Mouse (Mus musculus): ENCODE data around the gene P3h3.
"Not testable (repeated sequence)": the region's sequence is repeated elsewhere in the genome, so short reads cannot be mapped to it uniquely, and the experiment has no call there.

The P3h3 gene

DNA sequence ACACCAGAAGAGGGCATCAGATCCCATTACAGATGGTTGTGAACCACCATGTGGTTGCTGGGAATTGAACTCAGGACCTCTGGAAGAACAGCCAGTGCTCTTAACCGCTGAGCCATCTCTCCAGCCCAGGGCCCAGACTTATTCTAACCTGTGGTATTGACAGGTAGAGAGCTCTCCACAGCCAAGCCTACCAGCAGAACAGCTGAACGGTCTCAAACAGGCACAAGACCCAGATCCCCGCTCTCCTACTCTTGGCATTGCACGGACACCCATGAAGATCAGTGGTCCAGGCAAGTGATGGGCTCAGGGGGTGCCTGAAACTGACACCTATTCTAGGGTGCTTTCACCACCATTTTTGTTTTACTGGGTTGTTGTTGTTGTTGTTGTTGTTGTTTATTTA, 26.4 kb downstream of the P3h3 start:
- not testable (repeated sequence) for DNase-seq (ENCODE audit: low spot score)

DNA sequence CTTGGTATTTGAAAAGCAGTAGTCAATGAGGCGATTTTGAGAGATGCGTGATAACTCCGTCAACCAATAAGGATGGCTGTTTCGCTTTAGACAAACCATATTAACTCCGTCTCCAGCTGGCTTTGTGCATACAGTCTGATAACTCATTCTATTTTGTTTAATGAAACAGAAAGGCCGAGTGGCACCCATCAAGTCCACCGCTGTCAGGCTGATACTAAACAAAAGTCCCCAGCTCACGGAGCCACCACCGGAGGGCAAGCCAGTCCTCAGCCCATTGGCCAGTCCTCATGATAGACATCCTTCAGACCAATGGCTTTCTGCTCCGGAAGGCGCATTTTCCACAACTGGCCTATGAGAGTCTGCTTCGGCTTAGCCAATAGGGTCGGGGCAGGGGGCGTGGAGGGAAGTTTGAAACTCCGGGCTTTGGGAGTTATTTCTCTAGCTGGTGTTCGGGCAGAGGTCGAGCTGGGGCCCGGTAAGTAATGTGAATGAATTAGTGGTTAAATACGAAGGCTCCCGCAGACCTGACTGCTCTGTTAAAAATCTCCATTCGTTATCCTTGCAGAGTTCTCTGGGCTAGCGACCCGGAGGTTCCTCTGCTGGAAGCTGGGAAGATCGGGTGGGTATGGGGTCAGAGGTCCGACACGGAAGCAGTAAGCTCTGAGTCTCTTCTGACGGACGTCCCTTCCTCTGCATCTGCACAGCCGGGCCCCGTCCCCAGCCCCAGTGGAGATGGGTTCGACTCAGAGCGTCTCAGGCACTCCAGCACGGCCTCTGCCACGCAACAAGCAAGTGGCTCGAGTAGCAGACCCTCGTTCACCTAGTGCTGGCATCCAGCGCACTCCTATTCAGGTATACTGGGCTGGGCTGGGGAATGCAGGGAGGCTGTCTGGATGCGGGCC, 27.5 kb downstream of the P3h3 start:
- peak; percentile 92 for DNase-seq (ENCODE audit: low spot score)

DNA sequence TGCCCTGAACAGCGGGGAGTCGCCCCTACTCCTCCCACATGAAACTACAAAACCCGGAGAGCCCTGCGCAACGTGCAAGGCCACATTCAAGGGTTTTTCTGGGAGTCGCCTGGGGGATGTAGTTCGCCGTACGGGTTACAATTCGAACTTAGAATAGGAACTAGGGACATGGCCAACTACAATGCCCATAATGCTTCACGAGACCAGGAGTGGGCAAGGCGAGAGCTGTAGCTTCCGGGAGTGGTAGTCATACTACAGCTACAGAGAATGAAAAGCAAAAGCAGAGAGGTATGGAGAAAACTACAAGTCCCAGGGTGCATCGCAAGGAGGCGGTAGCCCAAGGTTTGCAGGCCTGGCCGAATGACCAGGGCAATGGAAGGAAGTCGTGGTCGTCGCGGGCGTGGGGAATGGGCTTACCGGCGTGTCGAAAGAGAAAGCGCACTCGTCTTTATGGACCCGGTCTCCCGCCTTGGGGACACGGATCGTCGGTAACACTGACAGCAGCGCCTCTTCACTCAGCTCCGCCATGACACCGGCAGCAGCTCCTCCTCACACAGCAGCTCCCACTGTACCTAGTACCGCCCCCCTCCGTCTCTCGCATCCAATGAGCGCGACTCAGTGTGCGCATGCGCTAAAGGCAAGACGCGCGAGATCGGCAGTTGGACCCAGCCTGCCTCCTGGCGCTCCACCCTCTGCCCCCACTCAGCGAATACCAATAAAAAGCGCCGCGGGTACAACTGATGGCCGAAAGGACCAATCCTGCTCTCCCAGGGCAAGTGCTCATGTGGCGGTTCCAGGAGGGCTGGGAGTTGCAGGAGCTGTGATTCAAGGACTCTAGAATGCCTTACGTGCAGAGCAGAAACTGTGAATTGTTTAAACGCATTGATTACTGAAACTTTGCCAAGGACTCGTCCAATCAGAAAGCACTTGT, 28.4 kb downstream of the P3h3 start, which contains the start of the genes Usp5 and Cdca3:
Usp5 (minus strand) TSS at position 617 of the 931 bp plus-strand sequence.
Cdca3 (plus strand) TSS at position 680 of the 931 bp plus-strand sequence.
- DNase-seq (ENCODE audit: low spot score) = peak; percentile 96

DNA sequence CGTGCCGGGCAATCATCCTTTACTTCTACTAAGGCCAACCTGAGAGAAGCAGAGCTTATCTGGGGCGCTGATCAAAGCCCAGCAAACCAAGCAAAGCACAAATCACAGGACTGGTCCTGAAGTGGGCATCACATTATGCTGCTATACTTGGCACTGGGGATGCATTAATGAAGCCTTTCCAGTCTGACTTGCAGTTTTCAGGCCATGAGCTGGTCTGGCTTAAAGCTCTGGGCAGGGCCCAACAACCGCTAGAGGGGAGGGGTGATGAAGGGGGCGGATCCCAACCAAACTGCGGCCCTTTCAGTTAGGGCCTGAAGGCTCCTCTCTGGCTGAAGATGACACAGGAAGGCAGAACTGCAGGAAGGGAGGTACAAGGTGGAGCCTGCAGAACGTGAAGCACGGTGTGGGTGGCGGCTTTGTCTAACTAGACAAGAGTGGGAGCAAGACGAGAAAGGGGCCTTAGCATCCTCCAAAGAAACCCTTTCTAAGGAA, 29.4 kb downstream of the P3h3 start:
- DNase-seq (ENCODE audit: low spot score) = peak; percentile 62

DNA sequence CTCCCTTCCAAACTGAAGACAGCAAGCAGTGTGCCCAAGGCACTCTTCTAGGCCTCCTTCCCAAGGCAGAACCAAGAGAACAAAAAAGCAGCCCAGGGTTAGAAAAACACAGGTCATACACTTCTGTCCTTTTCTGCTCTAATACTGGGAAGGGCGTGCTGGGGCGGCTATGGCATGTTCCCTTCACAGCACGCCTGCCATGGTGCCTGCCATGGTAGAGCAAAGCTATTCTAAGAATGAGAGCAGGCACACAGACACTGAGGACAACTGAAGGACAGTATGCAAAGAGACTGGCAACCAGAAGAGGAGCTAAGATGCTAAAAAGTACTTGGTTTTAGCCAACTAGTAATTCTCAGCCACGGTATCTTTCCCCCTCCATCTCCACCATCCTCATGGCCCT, 35.5 kb downstream of the P3h3 start:
- DNase-seq (ENCODE audit: low spot score) = no peak

DNA sequence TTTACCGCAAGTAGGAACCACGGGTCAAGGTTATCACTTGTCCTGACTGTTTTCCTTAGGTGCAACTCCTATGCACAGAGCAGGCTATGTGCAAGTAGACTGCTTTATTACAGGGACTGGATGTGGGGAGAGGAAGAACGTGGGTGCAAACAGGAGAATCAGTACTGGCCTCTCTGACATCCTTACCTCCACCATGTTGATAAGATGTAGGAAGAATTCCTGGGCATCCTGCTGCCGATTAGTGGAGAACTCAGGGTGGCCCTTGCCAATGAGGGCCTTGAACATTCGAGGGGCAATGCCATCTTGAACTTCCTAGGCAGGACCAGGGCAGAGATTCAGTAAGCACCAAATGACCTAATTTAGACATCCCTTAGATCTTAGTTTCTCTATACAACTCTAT, 36.7 kb downstream of the P3h3 start:
- DNase-seq (ENCODE audit: low spot score) = no peak

DNA sequence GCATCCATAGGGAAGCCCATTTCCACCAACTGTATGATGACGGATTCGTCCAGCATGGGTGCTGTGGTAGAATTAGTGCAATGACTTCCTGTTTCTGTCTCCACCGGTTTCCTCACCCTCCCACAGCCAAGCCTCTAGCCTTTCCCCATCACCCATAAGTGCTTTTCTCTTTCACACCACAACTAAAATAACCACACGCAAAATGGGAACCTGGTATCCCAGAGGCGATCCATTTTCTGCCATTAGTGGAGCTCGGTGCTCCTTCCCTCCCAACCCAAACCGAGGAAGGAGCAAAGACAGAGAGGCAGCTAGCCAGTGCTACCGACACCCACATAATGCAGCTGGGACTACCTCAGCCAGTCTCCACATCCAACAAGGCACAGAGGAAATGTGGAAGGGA, 39.6 kb downstream of the P3h3 start:
- DNase-seq (ENCODE audit: low spot score) = no peak

DNA sequence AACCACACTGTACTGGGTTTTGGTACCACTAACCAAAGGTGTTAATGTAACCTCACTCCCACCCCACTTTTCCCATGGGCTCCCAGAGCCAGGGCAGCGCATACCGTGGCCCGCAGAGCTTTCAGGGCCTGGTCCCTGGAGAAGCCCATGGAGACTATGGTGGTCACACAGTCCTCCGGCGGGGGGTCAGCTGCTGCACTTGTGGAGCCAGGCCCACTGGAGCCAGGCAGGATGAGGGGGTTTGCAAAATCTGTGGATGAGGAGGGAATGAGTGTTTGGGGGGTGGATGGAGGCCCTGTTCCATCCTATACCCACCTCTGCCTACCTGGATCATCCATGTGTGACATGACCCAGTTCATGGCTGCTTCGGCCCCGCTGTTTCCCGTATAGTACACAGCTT, 40.0 kb downstream of the P3h3 start:
- no peak for DNase-seq (ENCODE audit: low spot score)

DNA sequence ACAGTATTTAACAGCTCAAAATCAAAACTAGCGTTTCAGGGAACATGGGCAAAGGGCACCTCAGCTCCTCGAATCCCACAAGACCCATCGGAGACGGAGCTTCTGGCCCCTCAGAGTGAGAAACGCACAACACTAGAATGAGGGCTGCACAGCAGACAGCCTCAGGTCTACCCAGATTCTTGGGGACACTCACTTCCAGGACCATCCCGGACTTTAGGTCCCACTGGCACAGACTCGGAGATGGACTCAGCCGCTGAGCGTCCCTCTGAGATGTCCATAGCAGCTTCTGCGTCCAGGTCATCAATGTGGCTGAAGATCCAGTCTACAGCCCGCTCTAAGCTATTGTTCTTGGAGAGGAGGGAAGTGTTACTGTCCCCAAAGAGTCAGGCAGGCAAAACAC, 40.4 kb downstream of the P3h3 start:
- no peak for DNase-seq (ENCODE audit: low spot score)

DNA sequence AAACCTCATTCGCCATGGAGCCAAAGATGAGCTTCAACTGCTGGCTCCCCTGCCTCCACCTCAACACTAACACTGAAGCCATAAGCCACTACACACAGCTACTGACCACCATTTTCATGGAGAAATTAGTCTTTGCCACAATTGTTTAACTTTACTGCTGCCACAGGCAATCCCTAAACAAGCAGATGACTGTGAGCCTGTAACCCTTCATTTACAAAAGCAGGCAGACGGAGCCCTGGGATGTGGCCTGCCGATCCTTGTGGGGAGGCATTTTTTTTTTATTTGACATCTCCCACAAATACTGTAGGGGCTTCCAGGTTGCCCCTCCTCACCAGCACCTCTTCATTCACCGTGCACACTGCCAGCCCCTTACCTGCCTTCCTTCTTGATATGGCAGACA, 40.9 kb downstream of the P3h3 start:
- DNase-seq (ENCODE audit: low spot score) = peak; percentile 25

DNA sequence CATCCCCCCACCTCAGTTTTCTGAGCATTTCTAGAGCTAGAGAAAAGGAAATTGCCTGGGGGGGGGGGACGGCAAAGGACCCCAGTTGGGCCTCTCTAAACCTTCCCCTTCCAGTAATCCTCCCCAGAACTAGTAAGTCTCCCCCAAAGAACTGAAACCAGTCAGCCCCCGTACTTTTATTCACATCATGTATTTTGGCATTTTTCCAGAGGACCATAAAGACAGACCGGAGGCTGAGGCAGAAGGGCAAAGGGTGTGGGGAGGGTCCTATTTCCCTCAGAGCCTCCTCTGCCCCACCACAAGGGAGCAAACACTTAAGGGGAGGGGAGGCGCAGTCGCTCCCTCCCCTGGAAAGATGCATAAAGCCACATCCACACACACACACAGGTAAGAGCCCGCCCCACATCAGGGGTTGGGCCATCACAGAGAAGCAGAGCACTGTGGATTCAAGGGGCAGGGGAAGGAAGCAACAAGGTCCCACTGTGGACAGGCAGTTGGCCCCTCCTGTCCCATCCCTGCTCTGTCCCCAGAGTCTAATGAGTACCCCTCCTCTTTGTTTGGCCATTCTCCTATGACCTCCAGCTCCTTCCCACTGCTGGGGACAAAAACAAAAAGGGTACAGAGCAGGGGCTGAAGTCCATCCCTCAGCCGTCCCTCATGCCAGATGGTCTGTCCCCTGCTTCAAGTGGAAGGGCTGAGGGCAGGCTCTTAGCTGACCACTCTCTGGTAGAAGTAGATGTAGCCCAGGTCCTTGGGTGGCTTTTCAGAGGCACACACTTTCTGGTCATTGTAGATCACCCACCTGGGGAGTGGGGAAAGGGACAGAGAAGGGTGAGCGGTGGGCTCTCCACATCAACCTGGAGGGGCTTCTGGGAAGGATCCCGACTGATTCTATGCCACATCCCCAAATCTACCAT, 42.4 kb downstream of the P3h3 start:
- no peak for DNase-seq (ENCODE audit: low spot score)

DNA sequence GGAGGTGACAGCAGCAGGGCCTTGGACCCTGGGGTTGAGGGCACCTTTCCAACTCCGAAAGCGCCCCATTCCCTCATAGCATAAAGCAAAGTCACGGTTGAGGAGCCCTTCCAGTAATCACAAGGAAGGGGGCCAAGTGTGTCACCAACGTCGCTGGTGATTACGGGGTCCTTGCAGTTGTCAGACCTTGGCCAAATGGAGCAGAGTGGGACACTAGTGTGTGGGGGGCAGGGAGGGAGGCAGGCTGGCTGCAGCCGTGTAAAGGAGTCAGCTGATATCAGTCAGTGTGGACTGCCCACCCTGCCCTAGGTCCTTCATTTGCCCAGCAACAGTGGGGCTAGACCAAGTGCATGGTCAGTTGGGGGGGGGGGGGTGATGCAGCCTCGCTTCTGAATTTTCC, 43.1 kb downstream of the P3h3 start:
- DNase-seq (ENCODE audit: low spot score) = no peak

DNA sequence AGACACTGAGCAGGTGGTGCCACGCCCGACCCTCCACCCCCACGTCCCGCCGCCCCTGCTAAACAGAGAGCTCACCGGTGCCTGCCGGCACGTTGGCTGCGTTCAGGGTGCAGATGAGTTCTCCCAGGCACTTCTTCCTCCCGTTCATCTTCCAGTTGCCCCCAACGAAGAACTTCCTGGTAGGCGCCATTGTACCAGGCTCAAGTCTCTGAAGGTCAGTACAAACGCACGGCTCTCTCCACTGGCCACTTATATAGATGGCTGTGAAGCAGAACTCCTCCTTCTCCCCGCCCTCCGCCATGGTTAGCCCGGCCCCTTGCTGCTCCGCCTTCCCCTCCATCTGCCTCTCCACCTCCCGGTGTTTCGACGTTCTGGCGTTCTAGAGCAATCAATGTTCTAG, 43.6 kb downstream of the P3h3 start, which contains the start of gene Tpi1:
Tpi1 (minus strand) TSS at position 364 of the 400 bp plus-strand sequence.
- peak; percentile 93 for DNase-seq (ENCODE audit: low spot score)

DNA sequence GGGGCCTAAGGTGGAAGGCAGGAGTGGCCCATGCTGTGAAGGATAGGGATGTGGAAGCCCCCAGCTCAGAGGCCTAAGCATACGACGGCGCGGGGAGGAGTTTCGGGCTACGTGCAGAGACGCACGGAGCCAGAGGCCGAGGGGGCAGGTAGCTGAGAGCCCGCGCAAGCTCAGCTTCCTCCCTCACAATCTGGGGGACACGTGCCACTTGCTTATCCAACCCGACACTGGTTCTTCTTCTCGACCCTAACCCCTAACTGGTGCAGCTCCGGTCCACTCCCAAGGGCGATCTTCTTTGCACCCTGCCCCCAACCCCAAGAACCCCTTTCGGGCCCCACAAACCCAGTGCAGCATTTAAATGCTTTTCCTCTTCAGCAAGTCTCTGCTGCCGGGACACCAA, 44.1 kb downstream of the P3h3 start:
- DNase-seq (ENCODE audit: low spot score) = peak; percentile 77

DNA sequence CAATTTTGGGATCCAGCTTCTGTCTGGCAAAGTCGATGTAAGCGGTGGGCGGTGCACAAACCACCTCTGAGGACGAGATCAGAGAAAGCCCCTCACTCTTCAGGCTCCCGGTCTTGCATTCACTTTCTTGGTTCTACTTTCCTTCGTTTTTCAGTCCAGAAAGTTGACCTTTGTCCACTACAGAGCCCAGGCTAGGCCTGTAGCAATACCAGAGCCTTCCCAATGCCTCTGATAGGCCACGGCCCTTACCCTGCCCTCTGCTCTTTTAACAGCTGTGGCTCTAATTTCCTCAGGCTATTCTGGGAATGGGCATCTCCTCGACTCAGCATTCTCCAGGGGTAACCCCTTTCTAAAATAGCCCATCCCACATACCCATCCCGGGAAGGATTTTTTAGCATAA, 44.7 kb downstream of the P3h3 start:
- no peak for DNase-seq (ENCODE audit: low spot score)

DNA sequence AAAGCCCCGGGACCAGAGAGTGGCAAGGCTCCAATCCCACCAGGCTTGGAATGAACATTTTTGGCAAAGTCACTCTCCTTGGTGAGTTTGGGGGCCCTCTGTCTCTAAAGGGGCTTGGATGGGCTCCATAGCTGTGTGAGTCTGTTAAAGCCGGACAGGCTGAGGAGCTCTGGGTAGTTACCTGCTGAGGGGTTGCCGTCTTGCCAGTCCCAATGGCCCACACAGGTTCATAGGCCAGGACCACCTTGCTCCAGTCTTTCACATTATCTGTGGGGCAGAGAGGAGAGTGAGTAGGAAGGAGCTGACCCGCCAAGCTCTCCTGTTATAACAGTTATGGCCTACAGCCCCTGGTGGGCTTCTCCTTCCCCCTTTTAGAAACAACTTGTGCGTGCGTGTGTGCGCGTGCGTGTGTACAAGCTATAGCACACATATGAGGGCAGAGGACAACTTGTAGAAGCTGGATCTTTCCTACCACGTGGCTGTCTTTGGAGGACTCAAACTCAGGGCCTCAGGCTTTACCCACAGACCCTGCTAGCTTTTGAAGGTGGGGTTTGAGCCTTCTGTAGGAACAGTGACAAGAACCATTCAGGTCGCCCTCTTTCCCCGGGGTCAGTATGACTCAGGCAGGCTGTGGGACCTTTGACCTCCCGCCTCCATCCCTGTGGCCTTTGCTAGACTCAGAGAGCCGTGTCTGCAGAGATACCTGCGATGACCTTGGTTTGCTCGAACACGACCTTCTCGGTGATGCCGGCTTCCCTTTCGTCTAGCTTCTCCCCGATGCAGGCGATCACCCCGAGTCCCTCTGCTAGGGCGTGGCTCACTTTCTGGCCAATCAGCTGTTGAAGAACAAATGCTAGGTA, 45.6 kb downstream of the P3h3 start:
- DNase-seq (ENCODE audit: low spot score) = no peak

DNA sequence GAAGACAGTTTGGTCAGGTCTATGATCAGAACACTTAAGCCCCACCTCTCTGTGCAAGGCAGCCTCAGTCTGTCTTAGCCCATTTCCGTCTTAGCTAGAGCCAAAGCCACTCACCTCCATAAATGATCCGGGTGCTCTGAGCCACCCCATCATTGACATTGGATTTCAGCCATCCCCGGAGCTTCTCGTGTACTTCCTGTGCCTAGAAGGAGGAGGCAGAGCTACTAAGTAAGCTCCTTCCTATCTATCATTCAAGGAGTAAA, 46.2 kb downstream of the P3h3 start:
- no peak for DNase-seq (ENCODE audit: low spot score)

DNA sequence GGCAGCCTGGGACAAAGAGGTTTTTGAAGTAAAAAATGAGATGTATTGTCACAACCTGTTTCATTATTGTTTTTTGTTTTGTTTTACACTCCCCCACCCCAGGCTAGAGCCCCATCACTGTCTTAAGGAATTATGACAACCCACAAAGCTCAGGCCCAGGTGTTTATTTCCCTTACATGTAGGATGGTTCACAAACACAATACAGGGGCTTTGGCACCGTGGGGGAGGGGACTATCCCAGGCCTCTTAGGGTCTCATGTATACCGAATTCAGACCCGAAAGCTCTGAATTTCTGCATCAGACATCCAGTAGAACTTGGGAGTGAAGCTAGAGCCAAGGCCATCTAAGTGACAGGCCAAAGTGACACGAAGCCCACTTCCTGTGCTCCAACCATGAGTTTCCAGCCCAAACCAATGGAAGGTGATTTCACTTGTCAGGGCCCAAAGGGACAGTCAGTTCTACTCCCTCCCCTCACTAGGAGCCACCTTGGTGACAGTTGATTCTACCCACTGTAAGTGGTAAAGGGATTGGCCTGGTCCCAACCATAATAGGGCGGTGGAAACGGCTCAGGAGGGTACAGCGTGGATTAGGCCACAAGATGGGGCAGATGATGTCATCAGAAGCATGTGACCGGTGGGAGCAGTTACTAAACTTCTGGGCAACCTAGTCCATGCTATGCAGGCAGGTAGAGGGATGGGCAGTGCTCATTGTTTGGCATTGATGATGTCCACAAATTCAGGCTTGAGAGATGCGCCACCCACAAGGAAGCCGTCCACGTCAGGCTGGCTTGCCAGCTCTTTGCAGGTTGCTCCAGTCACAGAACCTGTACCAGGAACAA, 46.8 kb downstream of the P3h3 start:
- DNase-seq (ENCODE audit: low spot score) = not testable (repeated sequence)

DNA sequence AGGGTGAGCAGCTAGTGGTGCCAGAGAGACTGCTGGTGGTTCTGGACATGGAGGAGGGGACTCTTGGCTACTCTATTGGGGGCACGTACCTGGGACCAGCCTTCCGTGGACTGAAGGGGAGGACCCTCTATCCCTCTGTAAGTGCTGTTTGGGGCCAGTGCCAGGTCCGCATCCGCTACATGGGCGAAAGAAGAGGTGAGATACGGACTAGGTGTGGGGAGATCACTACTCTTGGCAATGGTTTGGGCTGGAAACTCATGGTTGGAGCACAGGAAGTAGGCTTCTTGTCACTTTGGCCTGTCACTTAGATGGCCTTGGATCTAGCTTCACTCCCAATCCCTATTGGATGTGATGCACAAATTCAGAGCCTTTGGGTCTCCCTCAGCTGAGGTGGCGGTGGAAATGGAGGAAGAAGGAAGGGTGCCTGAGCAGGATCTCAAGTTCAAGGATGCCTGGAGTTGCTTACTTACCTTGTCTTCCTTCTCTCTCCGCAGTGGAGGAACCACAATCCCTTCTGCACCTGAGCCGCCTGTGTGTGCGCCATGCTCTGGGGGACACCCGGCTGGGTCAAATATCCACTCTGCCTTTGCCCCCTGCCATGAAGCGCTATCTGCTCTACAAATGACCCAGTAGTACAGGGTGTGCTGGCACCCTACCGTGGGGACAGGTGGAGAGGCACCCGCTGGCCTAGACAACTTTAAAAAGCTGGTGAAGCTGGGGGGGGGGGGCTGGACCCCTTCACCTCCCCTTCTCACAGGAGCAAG, 47.6 kb downstream of the P3h3 start:
- peak; percentile 68 for DNase-seq (ENCODE audit: low spot score)
